Mouse (Mus musculus): ENCODE results near the gene Tmem86a. TPM values are rescaled to one million over a fixed set of nuclear protein-coding genes. Genes with fewer than 3 reads are reported as not detected.
"Not testable (repeated sequence)": the region's sequence is repeated elsewhere in the genome, so short reads cannot be mapped to it uniquely, and the experiment has no call there.

Gene Tmem86a
- polyA plus RNA-seq, 1 experiment from 2014 or later: 15.2 TPM

DNA sequence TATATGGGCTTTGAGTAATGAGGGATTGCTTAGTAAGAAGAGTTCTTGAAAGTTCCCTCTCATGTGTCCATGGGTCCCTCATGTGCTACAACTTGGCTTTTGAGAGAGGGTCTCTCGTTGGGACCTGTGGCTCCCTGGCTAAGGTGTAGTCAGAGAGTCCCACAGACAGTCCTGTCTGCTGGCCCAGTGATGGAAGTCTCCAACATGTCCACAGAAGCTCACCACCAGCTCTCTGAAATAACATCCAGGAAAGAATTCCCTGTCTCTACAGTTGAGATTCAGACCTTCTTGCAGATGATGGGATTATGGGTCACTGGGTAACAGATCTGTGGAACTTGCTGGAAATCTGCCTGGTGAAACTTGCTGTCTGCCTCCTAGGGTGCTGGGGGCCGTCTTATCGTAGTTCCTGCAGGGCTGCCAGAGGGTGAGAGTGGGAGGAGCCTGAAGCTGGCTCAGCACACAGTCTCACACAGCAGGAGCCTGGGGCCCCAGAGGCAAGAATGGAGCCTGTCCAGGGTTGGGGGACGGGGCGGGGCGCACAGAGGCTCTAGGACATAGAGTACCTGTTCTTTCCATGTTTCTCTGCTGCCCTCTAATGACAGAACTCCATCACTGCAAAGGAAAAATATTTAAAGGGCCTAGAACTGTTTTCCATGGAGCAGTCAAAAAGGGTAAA lies 34.9 kb upstream of the Tmem86a start:
- Histone ChIP-seq H3K9me3 (no peaks in the 10 kb centered on the region), H3K27me3 (no peaks in the 10 kb centered on the region), H3K36me3 (replicated peaks) (no peaks in the 10 kb centered on the region), H3K9ac (no peak overlapping the region), H3K4me3 (replicated peaks) (0 out of 2 replicates have a peak overlapping the region, but pooled peaks have one; percentile 7), H3K4me1 (peaks cover 10% of the 10 kb centered on the region), H3K27ac (peak overlapping the region; percentile 15; the same call in 1 of the 2 replicates), H3K4me2 (peak overlapping the region; percentile 40)
- peak; percentile 95 for ATAC-seq (ENCODE audit: low FRiP score)
- WGBS: 10% methylated on average over 6 of the region's 6 CpGs

DNA sequence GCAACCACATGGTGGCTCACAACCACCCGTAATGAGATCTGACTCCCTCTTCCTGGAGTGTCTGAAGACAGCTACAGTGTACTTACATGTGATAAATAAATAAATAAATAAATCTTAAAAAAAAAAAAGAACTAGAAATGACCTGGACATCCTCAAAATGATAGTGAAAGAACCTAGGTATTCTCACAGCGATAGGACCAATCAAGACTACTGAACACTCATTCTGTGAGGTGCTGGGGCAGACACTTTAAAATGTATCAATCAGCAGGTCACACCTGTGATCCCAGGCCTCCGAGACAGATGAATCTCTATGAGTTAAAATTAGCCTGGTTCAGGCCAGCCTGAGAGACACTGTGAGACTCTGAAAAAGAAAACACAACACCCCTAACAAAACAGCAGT lies 33.8 kb upstream of the Tmem86a start:
- no peaks in the 10 kb centered on the region for H3K27me3 ChIP-seq
- no peak overlapping the region for H3K27ac ChIP-seq
- H3K4me3 ChIP-seq (replicated peaks): no peak overlapping the region
- ATAC-seq (ENCODE audit: low FRiP score): no peak
- no peak overlapping the region for H3K4me2 ChIP-seq
- H3K36me3 ChIP-seq (replicated peaks): no peaks in the 10 kb centered on the region
- no peaks in the 10 kb centered on the region for H3K9me3 ChIP-seq
- 76% methylated on average over 3 of the region's 3 CpGs for WGBS
- peaks cover 10% of the 10 kb centered on the region for H3K4me1 ChIP-seq
- H3K9ac ChIP-seq: no peak overlapping the region

DNA sequence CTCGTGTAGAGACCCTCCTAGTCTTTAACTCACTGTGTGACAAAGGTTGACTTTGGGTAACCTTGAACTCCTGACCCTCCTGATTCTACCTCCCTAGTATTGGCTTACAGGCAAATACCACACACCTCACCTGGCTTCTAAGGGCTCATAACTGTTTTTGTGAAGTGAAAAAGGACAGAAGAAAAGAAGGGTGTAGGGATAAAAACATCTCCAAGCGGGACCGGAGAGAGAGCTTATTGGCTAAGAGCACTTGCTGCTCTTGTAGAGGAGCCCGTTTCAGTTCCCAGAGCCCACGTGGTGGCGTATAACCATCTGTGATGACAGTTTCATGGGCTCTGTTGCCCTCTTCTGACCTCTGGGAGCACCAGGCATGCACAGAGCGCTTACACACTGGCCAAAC lies 33.3 kb upstream of the Tmem86a start:
- Histone ChIP-seq H3K27ac (no peak overlapping the region), H3K27me3 (no peaks in the 10 kb centered on the region), H3K9me3 (no peaks in the 10 kb centered on the region), H3K36me3 (replicated peaks) (no peaks in the 10 kb centered on the region), H3K4me2 (no peak overlapping the region), H3K9ac (no peak overlapping the region), H3K4me1 (peaks cover 10% of the 10 kb centered on the region), H3K4me3 (replicated peaks) (no peak overlapping the region)
- 74% methylated on average over 7 of the region's 7 CpGs for WGBS
- ATAC-seq (ENCODE audit: low FRiP score): no peak

DNA sequence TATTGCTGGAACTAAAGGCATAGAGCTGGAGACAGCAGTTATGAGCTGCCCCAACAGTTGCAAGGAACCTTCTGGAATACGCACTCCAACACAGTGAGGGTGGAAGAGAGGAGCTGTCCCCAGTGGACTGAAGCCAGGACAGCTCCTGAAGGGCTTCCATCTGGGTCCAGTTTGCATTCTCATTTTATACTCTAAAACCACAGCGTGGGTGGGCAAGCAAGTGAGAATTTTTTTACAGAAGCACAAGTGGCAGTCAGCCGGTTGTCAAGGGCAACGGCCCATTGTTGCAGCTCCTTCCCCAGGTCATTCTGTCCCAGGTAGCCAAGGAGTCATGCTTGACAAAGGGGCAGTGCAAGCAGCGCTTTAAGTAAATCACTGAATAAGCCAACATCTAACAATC lies 30.8 kb upstream of the Tmem86a start:
- H3K9ac ChIP-seq: no peak overlapping the region
- no peak for ATAC-seq (ENCODE audit: low FRiP score)
- WGBS: 66% methylated on average over 5 of the region's 5 CpGs

DNA sequence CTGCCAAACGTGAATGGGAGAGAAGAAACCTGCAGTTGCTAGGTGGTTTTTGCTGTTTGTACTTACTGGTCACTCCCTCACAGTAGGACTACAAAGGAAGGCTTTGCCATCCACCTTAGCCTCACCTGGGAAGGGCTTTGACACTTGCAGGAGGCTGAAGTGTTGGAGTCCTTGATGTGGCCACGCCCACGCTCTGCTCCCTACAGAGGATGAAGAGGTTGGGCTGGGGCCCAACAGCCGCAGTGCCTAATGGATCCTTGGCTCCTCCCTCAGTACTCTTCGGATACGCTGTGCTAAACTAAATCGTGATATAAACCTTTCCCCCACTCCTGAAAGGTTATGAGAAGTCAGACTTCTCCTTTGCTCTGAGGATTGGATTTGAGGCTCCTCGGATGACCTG lies 29.4 kb upstream of the Tmem86a start:
- whole genome bisulfite sequencing: 13% methylated on average over 8 of the region's 8 CpGs
- no peak overlapping the region for H3K4me2 ChIP-seq
- ATAC-seq (ENCODE audit: low FRiP score): no peak

More for the DNA sequence above, 30.8 kb upstream of the Tmem86a start:
- Histone ChIP-seq H3K9me3 (no peaks in the 10 kb centered on the region), H3K36me3 (replicated peaks) (no peaks in the 10 kb centered on the region), H3K4me2 (no peak overlapping the region), H3K4me3 (replicated peaks) (no peak overlapping the region), H3K27me3 (no peaks in the 10 kb centered on the region), H3K27ac (no peak overlapping the region), H3K4me1 (peaks cover 10% of the 10 kb centered on the region)

DNA sequence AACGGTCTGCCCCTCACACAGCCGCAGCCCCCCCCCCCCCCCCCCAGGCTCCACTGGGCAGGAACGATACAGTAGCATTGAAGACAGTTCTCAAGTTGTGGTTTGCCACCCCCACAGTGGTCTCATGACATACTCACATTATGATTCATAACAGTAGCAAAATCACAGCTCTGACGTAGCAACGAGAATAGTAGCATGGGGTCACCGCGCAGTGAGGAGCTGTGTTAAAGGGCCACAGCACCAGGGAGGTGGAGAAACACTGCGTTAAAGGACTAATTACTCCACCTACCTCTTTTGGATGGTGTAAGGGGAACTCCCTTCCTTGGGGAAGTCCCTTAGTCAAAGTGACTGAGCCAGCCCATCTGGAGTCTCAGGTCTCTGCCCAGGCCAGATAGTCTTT lies 27.9 kb upstream of the Tmem86a start:
- no peak overlapping the region for H3K4me2 ChIP-seq
- no peak overlapping the region for H3K4me3 ChIP-seq (replicated peaks)
- no peaks in the 10 kb centered on the region for H3K9me3 ChIP-seq
- H3K27ac ChIP-seq: no peak overlapping the region
- 71% methylated on average over 8 of the region's 8 CpGs for WGBS
- H3K27me3 ChIP-seq: no peaks in the 10 kb centered on the region
- no peaks in the 10 kb centered on the region for H3K4me1 ChIP-seq
- ATAC-seq (ENCODE audit: low FRiP score): no peak
- no peak overlapping the region for H3K9ac ChIP-seq
- no peaks in the 10 kb centered on the region for H3K36me3 ChIP-seq (replicated peaks)

More for the DNA sequence above, 29.4 kb upstream of the Tmem86a start:
- H3K27me3 ChIP-seq: no peaks in the 10 kb centered on the region
- H3K27ac ChIP-seq: no peak overlapping the region
- H3K9ac ChIP-seq: no peak overlapping the region
- no peaks in the 10 kb centered on the region for H3K9me3 ChIP-seq
- no peaks in the 10 kb centered on the region for H3K4me1 ChIP-seq
- no peaks in the 10 kb centered on the region for H3K36me3 ChIP-seq (replicated peaks)
- H3K4me3 ChIP-seq (replicated peaks): no peak overlapping the region

DNA sequence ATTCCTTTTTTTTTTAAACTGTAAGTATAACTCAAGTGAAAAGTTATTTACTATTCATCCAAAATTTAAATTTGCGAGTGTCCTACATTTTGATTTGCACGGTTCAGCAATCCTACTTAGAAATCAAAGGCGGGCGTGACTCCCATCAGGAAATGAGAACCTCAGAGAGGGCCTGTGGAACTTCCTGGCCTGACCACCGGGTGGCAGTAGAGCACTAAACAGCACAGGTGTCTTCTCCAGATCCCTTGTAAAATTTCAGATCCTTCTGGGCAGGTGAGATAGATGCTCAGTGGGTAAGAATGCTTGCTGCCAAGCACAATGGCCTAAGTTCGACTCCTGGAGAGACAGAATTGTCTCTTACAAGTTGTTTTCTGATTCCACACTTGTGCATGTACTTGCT lies 26.9 kb upstream of the Tmem86a start:
- Histone ChIP-seq H3K9ac (no peak overlapping the region), H3K4me1 (no peaks in the 10 kb centered on the region), H3K4me2 (no peak overlapping the region), H3K9me3 (no peaks in the 10 kb centered on the region), H3K36me3 (replicated peaks) (no peaks in the 10 kb centered on the region), H3K4me3 (replicated peaks) (no peak overlapping the region), H3K27me3 (no peaks in the 10 kb centered on the region), H3K27ac (no peak overlapping the region)
- peak; percentile 71; the same call in 1 of the 2 replicates for ATAC-seq (ENCODE audit: low FRiP score)
- WGBS: 19% methylated on average over 6 of the region's 6 CpGs

DNA sequence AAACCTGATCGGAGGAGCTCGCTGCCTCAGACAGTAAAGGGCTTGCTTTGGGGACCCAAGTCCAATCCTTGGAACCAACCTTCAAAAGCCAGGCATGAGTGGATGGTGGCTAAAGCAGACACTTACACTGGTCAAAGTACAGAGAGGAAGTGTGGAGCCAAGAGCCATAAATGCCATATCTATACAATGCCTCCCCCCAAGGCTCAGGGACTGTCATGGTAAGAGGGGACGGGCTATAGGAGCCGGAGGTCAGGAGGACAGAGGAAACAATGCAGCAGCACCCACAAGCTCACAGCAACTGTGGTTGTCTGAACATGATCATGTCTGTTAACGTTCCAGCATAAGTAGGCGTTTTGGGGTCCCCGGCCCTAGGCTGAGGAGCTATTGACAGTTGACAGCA lies 25.9 kb upstream of the Tmem86a start:
- Histone ChIP-seq H3K4me2 (no peak overlapping the region), H3K9ac (no peak overlapping the region), H3K36me3 (replicated peaks) (no peaks in the 10 kb centered on the region), H3K27ac (no peak overlapping the region), H3K4me1 (no peaks in the 10 kb centered on the region), H3K4me3 (replicated peaks) (no peak overlapping the region), H3K27me3 (no peaks in the 10 kb centered on the region), H3K9me3 (no peaks in the 10 kb centered on the region)
- WGBS: 93% methylated on average over 7 of the region's 7 CpGs
- no peak for ATAC-seq (ENCODE audit: low FRiP score)

DNA sequence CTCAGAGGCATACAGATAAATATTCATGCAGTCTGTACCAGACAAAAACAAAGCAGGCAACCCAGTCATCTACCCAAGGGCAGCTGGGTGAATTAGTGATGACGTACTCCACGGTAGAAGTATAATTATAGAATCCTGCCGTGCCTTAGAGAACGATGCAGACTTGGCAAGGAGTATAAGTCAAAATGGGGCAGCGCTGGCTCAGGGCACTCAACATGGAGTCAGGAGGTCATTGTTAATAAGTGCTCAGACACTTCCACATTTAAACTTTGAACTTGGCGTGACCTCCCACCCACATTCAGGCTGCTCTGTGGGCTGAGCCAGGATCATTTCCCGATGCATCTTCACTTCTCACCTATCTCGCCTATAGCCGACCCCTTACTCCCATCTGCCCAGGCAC lies 25.0 kb upstream of the Tmem86a start:
- no peaks in the 10 kb centered on the region for H3K4me1 ChIP-seq
- no peak overlapping the region for H3K4me2 ChIP-seq
- H3K27ac ChIP-seq: no peak overlapping the region
- H3K36me3 ChIP-seq (replicated peaks): no peaks in the 10 kb centered on the region
- no peak overlapping the region for H3K9ac ChIP-seq
- no peaks in the 10 kb centered on the region for H3K27me3 ChIP-seq
- WGBS: 71% methylated on average over 9 of the region's 9 CpGs
- H3K9me3 ChIP-seq: no peaks in the 10 kb centered on the region
- no peak overlapping the region for H3K4me3 ChIP-seq (replicated peaks)
- no peak for ATAC-seq (ENCODE audit: low FRiP score)

DNA sequence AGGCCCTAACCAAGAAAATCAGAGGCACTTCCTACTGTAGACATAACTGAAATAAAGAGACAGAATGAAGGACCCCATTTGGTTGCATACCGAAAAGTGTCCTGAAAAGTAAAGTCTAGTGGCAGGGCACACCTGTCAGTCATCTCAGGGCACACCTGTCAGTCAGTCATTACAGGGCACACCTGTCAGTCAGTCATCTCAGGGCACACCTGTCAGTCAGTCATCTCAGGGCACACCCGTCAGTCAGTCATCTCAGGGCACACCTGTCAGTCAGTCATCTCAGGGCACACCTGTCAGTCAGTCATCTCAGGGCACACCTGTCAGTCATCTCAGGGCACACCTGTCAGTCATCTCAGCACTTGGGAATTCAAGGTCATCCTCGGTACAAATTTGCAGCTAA lies 23.5 kb upstream of the Tmem86a start:
- not testable (repeated sequence) for H3K4me2 ChIP-seq; H3K9ac ChIP-seq; H3K9me3 ChIP-seq; H3K36me3 ChIP-seq (replicated peaks); H3K27ac ChIP-seq; H3K27me3 ChIP-seq; ATAC-seq (ENCODE audit: low FRiP score); H3K4me1 ChIP-seq; H3K4me3 ChIP-seq (replicated peaks)
- 85% methylated on average over 3 of the region's 3 CpGs for WGBS

DNA sequence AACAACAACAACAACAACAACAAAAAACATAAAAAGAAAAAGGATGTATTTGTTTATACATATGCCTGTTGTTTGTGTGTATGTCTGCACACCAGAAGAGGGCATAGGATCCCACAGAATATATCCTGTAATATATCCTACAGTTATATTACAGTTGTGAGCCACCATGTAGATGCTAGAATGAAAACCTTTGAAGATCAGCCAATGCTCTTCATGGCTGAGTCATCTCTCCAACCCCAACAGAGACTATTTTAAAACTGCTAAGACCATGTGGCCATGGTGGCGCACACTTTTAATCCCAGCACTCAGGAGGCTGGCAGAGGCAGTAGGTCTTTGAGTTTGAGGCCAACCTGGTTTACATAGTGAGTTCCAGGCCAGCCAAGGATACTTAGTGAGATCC lies 22.9 kb upstream of the Tmem86a start:
- ATAC-seq (ENCODE audit: low FRiP score): no peak
- Histone ChIP-seq H3K4me3 (replicated peaks) (no peak overlapping the region), H3K4me2 (no peak overlapping the region), H3K27me3 (no peaks in the 10 kb centered on the region), H3K27ac (no peak overlapping the region), H3K4me1 (no peaks in the 10 kb centered on the region), H3K9ac (no peak overlapping the region), H3K9me3 (no peaks in the 10 kb centered on the region), H3K36me3 (replicated peaks) (no peaks in the 10 kb centered on the region)
- WGBS: 94% methylated on average over 1 of the region's 1 CpGs

DNA sequence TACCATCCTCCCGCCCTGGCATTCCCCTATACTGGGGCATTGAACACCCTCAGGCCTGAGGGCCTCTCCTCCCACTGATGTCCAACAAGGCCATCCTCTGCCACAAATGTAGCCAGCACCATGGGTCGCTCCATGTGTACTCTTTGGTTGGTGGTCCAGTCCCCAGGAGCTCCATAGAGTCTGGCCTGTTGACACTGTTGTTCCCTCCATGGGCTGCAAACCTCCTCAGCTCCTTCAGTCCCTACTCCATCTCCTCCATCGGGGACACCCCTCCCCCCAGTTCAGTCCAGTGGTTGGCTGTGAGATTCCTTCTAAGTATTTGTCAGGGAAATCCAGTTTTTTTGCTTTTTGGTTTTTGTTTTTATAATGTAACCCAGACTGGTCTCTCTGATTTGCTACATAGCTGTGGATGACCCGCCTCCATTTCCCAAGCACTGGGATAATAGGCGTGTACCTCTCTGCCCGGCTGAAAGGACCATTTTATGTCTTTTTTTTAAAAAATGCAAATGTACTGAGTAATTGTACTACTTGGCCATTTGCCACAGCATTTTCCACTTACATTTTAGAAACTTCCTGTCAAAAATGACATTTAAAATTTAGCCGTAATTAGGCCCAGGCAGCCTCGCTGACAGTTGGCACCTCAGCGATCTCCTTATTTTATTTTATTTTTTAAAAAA lies 19.7 kb upstream of the Tmem86a start:
- Histone ChIP-seq H3K9ac (no peak overlapping the region), H3K4me1 (no peaks in the 10 kb centered on the region), H3K36me3 (replicated peaks) (no peaks in the 10 kb centered on the region), H3K4me2 (no peak overlapping the region), H3K27me3 (no peaks in the 10 kb centered on the region), H3K4me3 (replicated peaks) (no peak overlapping the region), H3K9me3 (no peaks in the 10 kb centered on the region), H3K27ac (no peak overlapping the region)
- 79% methylated on average over 9 of the region's 9 CpGs for WGBS
- no peak for ATAC-seq (ENCODE audit: low FRiP score)

DNA sequence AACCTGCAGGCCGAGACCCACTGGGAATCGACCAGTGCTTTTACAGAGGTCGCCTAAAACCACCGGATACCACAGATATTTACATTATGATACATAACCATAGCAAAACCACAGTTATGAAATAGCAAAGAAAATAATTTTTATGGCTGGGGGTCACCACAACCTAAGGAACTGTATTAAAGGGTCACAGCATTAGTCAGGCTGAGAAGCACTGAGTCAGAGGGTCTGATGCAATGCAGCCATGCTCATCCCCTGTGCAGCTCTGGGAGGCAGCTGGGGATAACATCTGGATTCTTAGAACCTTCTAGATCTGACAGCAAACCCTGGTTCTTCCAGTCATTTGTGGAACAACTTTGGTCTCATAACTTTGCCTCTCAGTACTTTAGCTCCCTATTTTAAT lies 19.0 kb upstream of the Tmem86a start:
- no peak overlapping the region for H3K9ac ChIP-seq
- no peaks in the 10 kb centered on the region for H3K36me3 ChIP-seq (replicated peaks)
- no peak overlapping the region for H3K4me3 ChIP-seq (replicated peaks)
- H3K4me1 ChIP-seq: no peaks in the 10 kb centered on the region
- no peak for ATAC-seq (ENCODE audit: low FRiP score)
- WGBS: 82% methylated on average over 4 of the region's 4 CpGs
- H3K9me3 ChIP-seq: no peaks in the 10 kb centered on the region
- no peaks in the 10 kb centered on the region for H3K27me3 ChIP-seq
- H3K4me2 ChIP-seq: no peak overlapping the region
- H3K27ac ChIP-seq: no peak overlapping the region
